Mouse (Mus musculus) naive thymus-derived CD4-positive, alpha-beta T cell, adult 2 months (primary cell): ENCODE results near the gene 1110051M20Rik.

ENCODE experiments used
- DNase-seq: peaks from one replicate; pipeline ENCODE4 v3.0.0-alpha.2; 2011; ENCODE audit warnings: low read depth

1110051M20Rik gene

DNA sequence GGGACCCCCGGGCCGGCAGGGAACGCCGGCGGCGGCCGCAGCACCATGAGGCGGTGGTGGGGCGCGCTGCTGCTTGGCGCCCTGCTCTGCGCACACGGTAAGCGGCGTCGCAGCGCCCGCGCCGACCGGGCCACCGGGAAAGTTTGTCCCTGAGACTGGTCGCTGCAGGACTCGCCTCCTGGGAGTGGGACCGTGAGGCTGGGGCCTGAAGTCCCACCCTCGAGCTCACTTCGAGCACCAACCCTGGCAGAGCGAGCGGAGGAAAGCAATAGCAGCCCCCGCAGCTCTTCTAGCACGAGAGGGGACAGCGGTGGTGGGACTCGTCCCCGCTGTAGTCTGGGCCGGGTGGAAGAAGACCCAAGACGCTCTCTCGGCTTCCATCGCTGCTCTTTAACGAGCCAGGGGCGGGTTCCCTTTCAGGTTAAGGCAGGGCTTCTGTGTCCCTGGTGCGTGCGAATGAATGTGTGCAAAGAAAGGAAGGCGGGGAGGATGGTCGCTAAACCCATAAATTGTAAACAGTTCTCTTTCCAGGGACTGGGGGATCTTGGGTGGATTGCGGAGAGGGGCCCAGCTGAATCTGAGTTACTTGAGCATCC is 13.2 kb upstream of the 1110051M20Rik start:
- DNase-seq, result no peak

DNA sequence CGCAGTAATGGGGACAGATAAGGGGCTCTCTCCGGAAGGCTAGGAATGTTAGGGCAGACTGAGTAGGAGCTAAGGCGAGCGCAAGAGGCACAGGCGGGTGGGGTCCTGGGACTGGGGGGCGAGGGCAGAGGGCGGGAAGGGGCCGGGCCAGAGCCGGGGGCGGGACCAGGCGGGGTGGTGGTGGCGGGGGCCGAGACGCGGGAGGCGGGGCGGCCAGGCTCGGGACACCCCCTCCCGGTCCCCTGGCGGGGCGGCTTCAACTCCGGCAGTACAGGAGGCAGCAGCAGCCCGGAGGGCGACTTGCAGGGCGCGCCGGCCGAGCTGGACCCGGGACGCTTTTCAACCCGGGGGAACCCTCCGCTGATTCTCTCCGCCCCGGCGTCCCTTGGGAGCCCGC is 12.8 kb upstream of the 1110051M20Rik start, which contains the start of gene Lrp4:
Gene Lrp4, plus strand, starts transcription at position 253 of the 397 bp plus-strand sequence.
- no peak for DNase-seq

DNA sequence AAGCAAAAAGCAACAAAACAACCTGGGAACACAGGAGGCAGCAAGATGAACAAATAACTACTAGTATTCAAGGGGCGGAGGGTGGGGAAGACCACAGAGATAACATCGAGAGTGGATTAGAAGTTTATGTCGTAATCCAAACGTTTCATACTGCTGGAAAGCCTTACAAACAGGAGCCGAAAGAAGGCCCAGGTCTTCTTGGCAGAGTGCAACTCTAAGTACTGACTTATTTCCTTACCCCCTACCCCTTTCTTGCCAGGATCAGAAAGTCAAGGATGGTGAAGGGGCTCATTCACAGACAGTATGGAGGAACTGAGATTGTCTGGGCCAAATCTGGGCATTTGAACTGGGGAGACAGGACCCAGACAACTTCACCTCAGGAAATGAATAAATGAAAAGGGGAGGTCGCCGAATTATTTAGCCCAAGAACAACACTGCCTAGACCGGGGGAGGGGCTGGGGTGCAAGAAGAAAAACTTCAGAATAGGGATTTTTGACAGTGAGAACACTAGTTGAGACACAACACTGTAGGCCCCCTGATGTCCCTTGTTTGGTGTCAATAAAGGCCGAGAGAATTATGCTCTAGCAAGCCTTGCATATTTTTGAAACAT is 12.1 kb upstream of the 1110051M20Rik start:
- DNase-seq, result no peak

DNA sequence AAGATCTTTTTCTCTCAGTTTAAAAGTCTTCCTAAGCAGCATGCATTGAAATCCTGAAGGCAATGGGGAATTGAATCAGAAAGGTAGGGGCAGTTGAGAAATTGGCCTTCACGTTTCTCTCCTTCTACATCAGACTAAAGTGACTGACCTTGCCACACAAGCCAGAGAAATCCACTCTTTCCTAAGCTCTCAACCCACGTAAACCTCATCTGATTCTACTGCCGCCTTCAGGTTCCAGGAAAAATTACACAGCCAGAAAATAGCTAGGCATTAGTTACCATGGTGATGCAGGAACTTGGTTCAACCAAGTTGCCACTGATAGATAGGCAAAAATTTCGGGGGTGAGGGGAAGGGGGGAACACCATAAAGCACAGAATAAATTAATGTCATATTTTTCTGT is 11.3 kb upstream of the 1110051M20Rik start:
- peak; percentile 31 for DNase-seq

DNA sequence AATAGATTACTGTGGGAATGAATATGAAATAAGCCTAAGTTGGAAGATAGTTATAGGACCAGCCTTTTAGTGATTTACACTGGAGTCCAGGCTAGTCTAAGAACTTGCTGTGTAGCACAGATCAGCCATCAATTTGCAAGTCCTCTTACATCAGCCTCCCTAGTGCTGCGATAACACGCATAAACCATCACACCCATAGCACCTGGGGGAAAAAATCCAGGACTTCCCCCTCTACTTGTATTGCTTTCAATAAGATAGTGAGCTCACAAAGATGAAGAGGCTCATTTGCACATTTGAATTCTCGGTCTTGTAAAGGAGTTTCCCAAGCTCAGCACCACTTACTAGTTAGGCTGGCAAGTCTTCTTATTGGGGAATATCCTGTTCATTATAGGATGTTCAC is 9.9 kb upstream of the 1110051M20Rik start:
- DNase-seq, result no peak

DNA sequence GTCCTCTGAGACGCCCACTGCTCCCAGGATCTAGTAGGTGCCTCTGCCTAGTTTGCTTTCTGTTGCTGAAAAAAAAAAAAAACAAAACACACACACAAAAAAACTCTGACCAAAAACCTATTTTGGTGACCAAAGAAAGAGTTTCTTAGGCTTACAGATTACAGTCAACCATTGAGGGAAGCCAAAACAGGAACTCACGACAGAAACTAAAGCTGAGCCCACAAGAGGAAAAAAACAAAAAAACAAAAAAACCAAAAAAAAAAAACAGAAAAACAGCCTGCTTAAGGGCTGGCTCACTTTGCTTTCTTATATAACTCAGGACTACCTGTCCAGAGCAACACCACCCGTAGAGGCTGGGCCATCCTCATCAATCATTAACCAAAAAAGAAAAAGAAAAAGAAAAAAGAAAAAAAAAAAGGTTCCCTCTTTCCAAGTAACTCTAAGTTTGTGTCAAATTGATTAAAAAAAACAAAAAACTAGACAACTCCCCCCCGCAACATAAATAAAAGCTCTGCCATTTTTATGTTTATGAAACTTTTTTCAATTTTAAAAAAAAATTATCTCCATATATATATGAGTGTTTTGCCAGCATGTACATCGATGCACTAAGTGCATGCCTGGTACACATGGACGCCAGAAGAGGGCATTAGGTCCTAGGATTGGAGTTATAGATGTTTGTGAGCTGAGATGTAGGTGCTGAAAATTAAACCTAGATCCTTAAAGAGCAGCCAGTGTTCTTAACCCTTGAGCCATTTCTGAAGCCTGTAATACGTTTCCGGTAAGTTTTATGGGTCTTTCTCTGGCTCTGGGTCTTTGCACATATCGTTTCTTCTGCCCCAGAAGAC is 8.9 kb upstream of the 1110051M20Rik start:
- no peak for DNase-seq

DNA sequence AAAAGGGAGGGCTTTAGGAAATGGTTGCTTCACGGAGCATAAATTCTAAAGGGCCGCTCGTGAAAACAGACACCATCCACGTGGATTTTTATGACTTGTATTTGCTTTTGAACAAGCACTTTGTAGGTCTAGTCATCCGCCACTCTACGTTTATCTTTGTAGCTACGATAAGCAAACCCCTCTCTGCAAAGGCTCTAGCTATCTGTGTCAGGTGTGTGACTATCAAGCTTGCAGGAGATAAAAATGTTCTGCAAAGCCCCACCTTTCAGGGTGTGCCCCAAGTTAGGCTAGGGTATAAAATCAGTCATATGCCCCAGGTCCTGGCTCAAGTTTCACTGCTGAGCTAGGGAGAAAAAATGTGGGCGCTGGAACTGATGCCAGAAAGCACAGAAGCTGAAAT is 8.2 kb upstream of the 1110051M20Rik start:
- no peak for DNase-seq

DNA sequence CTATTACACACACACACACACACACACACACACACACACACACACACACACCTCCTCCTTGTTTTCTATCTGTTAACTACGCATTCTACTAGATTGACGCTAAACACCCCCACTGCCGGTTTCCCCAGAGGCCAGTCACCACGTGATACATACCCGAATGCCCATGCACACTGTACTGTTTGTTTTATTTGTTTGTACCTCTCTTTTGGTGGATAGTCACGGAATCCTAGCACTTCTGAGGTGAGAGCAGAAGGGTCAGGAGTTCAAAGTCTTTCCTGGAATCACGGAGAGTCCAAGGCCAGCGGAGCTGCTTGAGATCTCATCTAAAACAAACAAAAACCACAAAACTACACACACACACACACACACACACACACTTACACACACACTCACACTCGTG is 5.8 kb upstream of the 1110051M20Rik start:
- DNase-seq, result no peak

DNA sequence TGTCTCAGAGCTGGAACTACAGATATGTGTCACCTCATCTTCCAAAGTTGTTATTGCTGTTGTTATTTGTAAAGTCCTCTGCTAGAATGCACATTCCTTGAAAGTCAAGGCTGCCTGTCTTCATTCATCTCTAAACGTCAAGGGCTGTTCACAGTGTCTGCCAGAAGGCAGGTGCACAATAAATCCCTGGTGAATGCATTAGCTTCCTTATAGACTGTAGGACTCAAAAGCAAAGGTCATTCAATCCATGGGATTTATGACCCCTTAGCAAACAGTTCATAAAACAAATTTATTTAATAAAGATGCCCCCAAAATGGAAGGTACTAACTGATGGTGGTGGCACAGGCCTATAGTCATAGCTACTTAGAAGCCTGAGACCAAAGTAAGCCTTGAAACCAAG is 5.2 kb upstream of the 1110051M20Rik start:
- DNase-seq, result no peak

DNA sequence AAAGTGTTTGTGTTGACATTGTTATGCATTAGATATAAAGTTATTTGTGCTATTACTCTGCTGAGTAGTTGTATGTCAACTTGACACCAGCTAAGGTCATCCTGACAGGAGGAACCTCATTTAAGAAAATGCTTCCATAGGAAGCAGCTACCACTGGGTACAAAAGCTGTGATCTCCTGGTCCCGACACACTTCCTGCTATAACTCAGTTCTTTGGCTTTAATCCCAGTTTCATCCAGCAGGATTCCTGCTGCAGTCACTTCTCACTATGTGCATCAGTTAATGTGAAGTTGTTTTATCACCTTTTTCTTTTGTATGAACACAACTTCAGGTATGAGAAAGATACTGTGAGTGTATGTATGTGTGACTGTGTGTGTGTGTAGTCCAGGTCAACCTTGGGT is 2.3 kb downstream of the 1110051M20Rik start:
- DNase-seq, result no peak

DNA sequence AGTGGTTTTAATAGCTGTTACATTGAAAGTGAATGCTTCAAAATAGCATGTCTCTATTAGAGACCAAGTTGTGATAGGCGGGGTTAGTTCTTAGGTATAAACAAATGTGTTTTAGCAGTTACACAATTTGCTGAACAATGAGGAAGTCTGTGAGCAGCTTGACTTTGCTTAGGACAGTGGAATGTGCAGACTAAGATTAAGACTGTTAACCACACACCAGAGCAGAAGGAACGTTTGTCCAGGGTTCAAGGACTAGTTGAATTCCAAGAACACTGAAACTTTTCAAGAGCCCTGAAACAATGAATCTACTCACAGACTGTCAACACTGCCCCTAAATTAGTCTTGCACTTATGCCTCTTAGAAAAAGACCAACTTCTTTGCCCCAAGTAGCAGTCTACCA is 2.8 kb downstream of the 1110051M20Rik start:
- no peak for DNase-seq

DNA sequence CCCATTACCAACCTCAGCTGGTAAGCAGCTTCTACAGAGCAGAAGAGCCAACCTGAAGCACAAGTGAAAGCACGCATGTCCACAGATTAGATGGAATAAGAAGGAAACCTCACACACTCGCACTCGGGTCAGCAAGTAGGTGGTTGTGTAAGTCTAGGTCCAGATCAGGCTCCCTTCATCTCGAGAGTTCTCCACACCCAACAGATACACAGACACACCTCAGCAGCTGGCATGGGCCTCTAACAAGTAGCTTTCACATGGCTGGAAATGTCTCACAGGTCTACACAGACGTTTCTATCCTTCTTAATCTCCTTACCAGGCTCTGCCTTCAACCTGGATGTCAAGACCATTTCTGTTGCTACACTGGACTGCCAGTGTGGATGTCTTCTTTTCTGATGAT is 3.8 kb downstream of the 1110051M20Rik start:
- no peak for DNase-seq

DNA sequence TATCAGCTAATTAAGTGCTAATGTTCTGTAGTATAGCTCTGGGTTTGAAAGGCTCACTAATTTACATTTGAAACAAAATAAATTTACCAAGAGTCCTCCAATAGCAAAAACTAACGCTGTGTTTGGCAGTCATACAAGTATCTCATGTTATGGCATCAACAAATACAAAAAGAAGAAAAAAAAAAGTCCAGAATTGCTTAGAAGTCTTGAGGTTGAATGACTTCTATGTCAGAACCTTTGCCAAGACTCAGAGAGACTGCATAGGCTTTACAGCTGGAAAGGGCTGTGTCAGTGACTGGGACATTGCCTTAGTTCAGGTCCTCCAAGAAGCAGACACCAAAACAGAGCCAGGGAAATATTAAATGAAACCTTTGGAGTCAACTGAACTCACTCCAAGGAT is 4.6 kb downstream of the 1110051M20Rik start:
- DNase-seq, result no peak

DNA sequence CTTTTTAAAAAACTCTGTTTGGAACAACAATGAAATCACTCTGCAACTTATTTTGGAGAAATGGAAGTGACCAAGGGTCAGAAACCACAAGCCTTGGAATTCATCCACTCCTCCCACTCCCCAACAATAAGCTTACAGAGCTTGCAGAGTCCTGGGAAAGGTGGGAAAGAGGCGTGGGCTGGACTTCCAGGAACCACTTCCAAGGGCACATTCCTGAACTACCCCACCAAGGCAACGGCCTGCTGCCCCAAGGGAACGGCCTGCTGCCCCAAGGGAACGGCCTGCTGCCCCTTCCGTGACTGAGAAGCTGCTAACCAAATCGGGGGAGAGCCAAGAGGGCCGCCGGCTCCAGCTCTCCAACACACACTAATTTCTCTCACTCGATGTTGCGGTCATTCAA is 5.2 kb downstream of the 1110051M20Rik start:
- no peak for DNase-seq

DNA sequence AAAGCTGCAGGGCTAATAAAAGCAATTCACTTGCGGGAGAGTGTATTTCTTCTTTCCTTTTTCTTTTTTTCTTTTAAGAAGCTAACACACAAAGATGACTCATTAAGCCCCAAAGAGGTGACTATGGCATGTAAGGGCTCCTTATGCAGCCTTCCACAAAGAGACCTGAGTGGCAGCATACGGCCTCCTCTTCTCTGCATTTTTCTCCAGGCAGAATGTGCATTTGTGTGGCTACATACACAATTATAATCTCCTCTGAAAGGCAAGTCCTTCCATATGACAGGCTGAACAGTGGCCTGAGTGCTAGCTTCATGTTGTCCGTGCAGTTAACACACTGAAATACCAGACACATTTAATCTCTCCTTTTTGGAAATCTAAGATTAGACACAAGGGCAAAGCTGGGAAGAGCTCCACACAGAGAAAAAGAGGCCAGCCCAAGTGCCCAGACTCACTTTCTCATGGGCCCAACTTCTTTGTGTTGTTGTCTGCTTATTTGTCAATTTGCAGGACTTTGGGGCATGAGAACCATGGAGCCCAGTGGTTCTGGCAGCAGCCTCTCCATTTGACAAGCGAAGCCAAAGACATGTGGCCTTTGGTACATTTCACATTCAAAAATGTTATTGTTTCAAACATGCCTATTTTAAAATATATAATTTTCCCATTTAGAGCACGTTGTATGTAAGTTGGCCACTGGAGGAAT is 7.2 kb downstream of the 1110051M20Rik start:
- no peak for DNase-seq

DNA sequence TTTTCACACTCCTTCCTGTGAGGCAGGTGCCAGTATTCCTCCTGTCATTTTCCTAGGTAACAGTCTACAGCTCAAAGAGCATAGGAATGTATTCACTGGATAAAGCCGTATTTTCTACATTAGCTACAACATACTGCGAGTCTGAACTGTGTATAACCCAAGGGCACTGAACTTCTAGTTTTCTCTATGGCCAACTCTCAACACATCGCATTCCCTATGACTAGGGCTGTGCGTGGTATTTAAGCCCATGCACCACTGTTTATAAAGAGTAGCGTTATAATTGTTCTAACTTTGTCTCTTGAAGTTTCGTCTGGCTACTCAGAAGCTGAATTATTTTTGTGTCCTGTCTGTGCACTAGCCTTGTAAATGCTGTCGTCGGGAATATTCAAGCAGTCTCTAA is 7.8 kb downstream of the 1110051M20Rik start:
- DNase-seq, result no peak

DNA sequence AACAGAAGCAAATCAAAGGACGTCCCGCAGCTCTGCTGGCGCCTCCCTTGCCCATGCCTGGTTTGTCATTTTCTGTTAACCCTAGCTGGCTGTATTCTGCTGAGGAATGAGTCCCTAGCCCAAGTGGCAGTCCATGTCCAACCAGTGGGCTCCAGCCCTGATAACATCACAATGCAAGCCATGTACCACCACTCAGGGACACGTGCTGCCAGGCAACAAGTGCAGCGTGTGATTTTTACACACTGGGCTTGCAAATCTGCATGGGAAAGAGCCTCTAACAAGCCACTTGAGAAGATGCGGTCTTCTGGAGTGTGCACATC is 13.9 kb downstream of the 1110051M20Rik start:
- DNase-seq, result no peak

DNA sequence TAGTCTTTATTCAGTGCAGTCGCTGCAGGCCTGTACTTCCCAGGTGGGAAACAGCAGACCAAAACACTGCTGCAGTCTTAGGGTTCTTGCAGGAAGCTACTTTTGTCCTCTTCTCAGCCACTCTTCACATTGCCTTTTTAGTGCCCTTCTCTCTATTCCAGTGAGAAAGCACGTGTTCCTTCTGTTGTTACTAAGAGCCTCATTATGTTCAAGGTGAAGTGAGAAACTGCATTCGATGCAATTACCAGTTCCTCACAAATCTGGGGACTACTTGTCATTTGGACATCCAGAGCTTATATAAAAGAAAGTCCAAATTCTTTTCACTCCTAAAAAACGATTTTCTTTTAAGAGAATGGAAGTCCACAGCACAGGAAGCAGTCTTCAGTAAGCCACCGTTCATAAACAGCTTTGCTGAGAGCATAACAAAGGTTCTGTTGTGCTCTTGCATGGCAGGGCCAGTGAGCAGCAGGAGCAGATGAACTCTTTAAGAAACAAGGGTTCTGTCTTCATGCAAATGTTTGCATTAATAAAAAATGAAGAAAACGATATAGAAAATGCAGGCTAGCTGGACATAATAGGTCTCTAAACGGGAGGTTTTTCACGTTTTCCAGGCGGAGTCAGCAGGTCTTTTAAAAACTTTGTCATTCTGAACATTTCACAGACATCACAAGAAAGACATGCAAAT is 14.4 kb downstream of the 1110051M20Rik start:
- no peak for DNase-seq

DNA sequence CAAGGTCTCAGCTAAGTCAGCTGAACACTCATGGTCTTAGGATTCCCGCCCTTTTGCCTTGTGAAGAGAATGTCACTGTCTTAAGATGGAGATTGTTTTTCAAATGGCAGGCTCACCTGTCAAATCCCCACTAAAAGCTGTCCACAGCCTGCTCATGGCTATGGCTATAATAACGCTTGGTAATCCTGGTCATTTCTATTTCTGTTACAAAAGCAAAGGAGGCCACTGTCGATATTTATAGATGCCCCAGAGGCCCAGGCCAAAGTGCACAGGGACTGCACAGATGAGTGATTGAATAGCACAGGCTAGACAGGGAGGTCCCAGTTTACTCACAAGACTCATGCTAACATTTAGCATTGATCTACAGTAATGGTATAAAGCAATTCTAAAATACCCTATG is 15.4 kb downstream of the 1110051M20Rik start:
- no peak for DNase-seq

DNA sequence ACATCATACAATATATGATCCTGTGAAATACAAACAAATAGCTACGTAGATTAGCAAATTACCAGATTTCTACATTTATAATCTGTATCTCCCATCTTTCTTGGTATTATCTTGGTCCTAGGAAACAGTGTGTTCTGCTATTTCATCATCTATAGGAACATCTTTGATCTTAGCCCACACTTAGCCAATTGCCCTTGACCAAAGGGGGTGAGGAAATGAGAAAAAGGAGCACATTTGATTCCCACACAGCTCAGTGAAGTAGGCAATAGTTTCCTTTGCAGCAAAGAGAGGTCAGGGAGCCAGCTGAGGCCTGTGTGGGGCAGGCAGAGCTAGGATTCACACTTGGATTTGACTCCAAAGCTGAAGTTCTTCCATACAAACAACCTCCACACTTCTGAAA is 18.2 kb downstream of the 1110051M20Rik start:
- DNase-seq, result no peak

DNA sequence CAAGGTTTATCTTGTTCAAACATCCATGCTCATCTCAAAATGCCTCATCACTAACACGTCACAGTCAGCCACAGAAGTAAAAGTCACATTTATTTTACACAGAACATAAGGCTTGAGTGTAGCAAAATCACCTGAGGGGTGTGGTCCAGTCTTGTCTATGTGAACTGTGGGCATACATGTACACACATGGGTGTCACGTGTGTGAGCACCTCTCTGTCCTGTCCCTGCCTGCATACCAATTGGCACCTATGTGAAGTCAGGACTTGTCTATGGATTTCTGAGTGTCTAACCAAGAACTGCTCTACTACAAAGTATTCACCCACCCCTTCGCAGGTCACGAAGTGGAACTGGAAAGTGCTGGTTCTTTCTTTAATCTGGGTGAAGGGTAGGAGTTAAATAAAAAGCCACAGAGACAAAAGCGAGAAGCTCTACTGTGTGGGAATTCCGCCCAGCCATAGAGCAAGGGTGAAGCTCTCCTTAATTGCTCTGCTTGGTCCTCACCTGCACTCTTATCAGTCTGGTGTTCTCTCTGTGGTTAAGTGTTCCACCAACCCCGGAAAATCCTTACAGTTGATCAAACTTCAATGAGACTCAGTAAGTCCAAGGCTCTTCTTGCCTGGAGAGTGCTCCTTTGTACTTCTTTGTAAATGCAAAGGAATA is 20.3 kb downstream of the 1110051M20Rik start:
- DNase-seq, result no peak

DNA sequence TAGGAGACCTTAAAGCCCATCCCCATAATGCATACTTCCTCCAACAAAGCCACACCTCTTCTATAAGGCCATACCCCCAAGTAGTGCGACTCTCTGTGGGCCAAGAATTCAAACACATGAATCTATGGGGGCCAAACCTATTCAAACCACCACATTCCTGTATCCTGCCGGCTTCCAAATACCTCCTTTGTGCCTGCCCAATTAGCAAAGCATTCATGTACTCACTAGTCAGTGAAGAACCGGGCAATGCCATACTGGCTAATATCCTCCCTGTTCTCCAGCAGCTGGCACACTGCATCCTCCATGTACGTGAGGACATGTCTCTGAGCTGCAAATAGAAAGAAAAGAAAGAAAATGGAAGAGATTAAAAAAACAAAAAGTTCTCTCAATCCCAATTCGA is 22.9 kb downstream of the 1110051M20Rik start:
- DNase-seq, result no peak
